Mouse (Mus musculus) olfactory bulb, adult 2 months (tissue): Measurements from ENCODE around the gene Ulk2. TPM values are rescaled to one million over a fixed set of nuclear protein-coding genes. Genes with fewer than 3 reads are reported as not detected.

Experiments used
- H3K27ac ChIP-seq: fragments of 200-500 bp; 2 replicates; pipeline ENCODE4 v1.5.1; 2012; ENCODE audit warnings: low read depth, low read length; ENCODE audit not compliant: insufficient read depth
- H3K4me1 ChIP-seq: fragments of 200-500 bp; 2 replicates; pipeline ENCODE4 v1.6.1; 2012; ENCODE audit warnings: low read length; ENCODE audit not compliant: control insufficient read depth, insufficient read depth
- H3K4me3 ChIP-seq: fragments of 200-500 bp; 2 replicates; pipeline ENCODE4 v1.5.1; 2012; ENCODE audit warnings: mild to moderate bottlenecking, low read depth, low read length, moderate library complexity; ENCODE audit not compliant: insufficient read depth
- CTCF ChIP-seq: fragments of 200-500 bp; IDR thresholded peaks from 2 replicates; pipeline ENCODE4 v1.5.1; 2012; ENCODE audit warnings: low read depth, mild to moderate bottlenecking, low read length, moderate library complexity; ENCODE audit not compliant: insufficient read depth
- POLR2A ChIP-seq: fragments of 200-500 bp; IDR thresholded peaks from 2 replicates; pipeline ENCODE4 v1.6.1; 2012; ENCODE audit warnings: mild to moderate bottlenecking, low read depth, low read length, moderate library complexity; ENCODE audit not compliant: insufficient read depth
- WGBS: fragments of 180-500 bp; shearing (Covaris S2); methylation state at CpG from one replicate; pipeline ENCODE4 v1.1.7; 2018; 5-methylcytosine and 5-hydroxymethylcytosine counted together
- polyA plus RNA-seq: library from polyadenylated mRNA; stranded (reverse); fragments of >200 nt; gene quantifications from 2 replicates; pipeline ENCODE4 v1.2.4, GENCODE M21; 2012; ENCODE audit warnings: low replicate concordance; ENCODE audit not compliant: missing spikeins, insufficient read depth, insufficient read length

The Ulk2 gene
- not detected in 2 replicates for polyA plus RNA-seq

DNA sequence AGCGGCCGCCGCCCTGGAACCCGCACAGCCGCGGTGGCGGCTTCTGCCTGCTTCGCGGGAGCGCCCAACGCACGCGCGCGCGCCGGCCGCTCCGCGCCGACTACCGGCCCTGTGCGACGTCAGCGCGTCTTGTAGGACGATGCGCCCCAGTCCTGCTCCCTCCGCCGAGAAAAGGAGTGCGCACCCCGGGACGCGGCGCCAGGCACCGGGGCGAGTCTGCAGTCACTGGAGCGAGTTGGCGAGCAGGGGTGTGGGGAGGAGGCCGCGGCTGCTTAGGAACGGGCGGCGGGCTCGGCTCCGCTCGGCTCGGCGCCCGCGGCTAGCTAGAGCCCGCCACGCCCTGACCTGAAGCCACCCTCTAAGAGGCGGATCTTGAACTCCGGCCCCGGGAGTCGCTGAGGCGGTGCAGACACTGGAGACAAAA, at the start of gene Ulk2:
TSS of gene Ulk2 (minus strand) at position 86 of the 424 bp plus-strand sequence.
- peak; percentile 100 for TF ChIP-seq POLR2A
- TF ChIP-seq CTCF: no peak
- H3K4me1 ChIP-seq: peaks cover 6% of the 10 kb centered on the region; the same call in 1 of the 2 replicates
- under 1% methylated on average over 58 of the region's 58 CpGs for whole genome bisulfite sequencing
- peak within 1 kb of the TSS; percentile 91 for H3K4me3 ChIP-seq
- peak within 1 kb of the TSS; percentile 78 for H3K27ac ChIP-seq

DNA sequence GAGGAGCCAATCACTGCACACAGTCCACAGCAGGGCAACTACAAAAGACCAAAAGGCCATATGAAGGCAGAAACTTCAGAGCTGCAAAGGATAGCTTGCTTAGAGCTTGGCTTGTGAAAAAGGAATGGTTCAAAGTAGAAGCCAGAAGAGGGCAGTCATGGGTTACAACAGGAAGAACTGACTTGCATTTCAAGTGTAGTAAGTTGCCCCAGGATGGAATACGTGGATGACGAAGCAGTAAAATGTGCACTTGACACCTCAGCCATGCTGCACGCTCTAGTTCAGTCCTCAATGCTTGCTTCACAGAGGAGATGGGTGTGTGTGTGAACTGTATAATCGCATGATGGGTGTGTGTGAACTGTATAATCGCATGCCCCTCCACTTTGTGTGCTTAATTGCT, 27.3 kb upstream of the Ulk2 start:
- 59% methylated on average over 5 of the region's 5 CpGs for WGBS
- no peaks in the 10 kb centered on the region; the same call in 1 of the 2 replicates for H3K4me1 ChIP-seq
- H3K27ac ChIP-seq: no peak overlapping the region
- H3K4me3 ChIP-seq: no peak overlapping the region
- no peak for TF ChIP-seq POLR2A
- TF ChIP-seq CTCF: no peak

GRCm38 (mm10) chr11:61879921-61880320, 25.0 kb upstream of the Ulk2 start:
- H3K4me3 ChIP-seq: no peak overlapping the region
- no peaks in the 10 kb centered on the region for H3K4me1 ChIP-seq
- H3K27ac ChIP-seq: no peak overlapping the region
- TF ChIP-seq CTCF (no peak), POLR2A (no peak)

GRCm38 (mm10) chr11:61871881-61872280, 17.0 kb upstream of the Ulk2 start:
- TF ChIP-seq CTCF (no peak), POLR2A (no peak)
- no peak overlapping the region for H3K4me3 ChIP-seq
- H3K4me1 ChIP-seq: no peaks in the 10 kb centered on the region
- 72% methylated on average over 5 of the region's 5 CpGs for WGBS
- H3K27ac ChIP-seq: no peak overlapping the region

DNA sequence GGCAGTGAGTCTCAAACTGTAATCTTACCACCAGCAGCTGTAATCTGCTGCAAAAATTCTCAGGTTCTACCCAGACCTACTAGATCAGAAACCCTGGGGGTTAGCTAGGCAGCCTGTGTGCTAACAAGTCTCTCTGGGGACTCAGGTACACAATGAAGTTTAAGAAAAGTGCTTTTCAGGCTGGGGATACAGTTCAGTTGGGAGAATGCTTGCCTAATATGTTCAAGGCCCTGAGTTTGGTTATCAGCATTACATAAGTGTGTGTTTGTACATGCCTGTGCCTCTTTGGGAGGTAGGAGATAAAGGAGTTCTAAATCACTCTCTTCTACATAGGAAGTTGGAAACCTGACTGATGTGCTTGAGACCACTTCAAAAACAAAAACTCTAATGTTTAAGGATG, 12.0 kb upstream of the Ulk2 start:
- no peaks in the 10 kb centered on the region for H3K4me1 ChIP-seq
- H3K4me3 ChIP-seq: no peak overlapping the region
- TF ChIP-seq POLR2A (no peak), CTCF (no peak)
- no peak overlapping the region for H3K27ac ChIP-seq

DNA sequence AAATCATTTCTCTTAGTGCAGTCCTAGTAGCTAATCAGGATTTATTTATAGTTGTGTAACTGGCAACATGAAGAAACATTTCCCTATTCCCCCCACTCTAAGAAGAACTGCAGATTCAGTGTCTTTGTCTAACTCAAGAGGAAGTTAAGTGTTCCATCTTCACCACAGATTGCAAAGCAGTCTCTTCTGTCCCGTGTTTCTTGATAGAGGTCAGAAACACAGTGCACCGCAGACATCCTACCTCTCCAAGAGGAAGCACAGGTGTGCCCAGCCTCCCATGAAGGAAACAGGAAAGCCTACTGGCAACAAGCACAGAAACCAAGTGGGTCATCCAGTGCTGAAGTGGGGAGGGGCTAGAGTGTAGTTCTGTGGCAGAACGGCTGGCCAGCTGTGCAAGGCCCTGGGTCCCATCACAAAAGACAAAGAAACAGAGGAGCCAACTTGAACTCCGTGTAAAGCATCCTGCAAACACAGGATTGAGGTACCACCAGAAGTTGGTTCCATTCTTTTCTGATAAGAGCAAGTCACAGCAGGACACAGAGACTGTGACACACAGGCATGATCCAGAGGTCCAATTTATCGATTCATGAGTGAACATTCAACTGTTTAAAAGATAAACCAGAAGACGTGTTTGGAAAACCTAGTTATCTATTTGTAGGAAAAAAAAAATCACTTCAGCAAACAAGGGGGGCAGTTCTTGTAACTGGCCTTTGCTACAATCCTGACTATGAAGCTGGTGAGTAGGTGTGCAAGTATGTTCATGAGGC, 7.1 kb upstream of the Ulk2 start:
- WGBS: 69% methylated on average over 6 of the region's 6 CpGs
- H3K4me1 ChIP-seq: no peaks in the 10 kb centered on the region
- no peak for TF ChIP-seq CTCF
- TF ChIP-seq POLR2A: no peak
- H3K4me3 ChIP-seq: no peak overlapping the region
- no peak overlapping the region for H3K27ac ChIP-seq

DNA sequence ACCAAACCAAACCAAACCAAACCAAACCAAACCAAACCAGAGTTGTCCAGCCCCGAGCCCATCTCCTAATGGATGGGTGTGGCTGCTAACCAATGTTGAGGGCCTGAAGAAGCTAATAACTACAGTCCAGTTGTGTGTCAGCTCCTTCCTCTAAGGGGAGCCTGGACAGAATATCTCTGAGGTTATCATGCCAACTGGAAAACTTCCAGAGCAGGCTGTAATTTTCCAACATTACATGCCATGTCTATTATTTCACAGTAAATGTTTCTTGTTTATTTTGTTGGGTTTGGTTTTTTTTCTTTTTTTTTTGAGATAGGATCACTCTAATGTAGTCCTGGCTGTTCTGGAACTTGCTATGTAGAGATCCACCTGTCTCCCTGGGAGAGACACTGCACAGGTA, 4.4 kb upstream of the Ulk2 start:
- H3K4me1 ChIP-seq: no peaks in the 10 kb centered on the region
- no peak overlapping the region for H3K4me3 ChIP-seq
- TF ChIP-seq POLR2A: no peak
- no peak for TF ChIP-seq CTCF
- H3K27ac ChIP-seq: no peak overlapping the region
- WGBS: 87% methylated on average over 1 of the region's 1 CpGs

DNA sequence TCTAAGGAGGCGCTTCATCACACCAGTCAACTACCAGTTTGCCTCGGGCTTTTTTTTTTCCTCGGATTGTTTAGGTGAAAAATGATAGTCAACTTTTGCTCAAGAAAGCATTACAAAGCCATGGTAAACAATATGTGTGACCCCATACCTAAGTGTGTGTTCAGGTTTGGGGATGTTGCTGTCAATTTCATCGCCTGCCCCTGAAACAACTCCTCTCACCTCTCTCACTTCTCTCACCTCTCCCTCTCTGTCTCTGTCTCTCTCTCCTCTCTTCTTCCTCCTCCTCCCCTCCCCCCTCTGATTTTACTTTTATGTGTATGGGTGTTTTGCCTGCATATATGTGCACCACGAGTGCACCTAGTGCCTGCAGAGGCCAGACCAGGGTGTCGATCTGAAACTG, 666 bp upstream of the Ulk2 start:
- no peak for TF ChIP-seq CTCF
- no peak for TF ChIP-seq POLR2A
- H3K4me3 ChIP-seq: peak overlapping the region; percentile 91
- peaks cover 6% of the 10 kb centered on the region; the same call in 1 of the 2 replicates for H3K4me1 ChIP-seq
- no peak overlapping the region for H3K27ac ChIP-seq
- WGBS: 34% methylated on average over 6 of the region's 6 CpGs

- Histone ChIP-seq H3K27ac (peak overlapping the region; percentile 74), H3K4me1 (peaks cover 6% of the 10 kb centered on the region; the same call in 1 of the 2 replicates), H3K4me3 (peak overlapping the region; percentile 91)
- TF ChIP-seq CTCF (peak; percentile 28; the same call in 1 of the 2 replicates), POLR2A (peak; percentile 58; the same call in 1 of the 2 replicates)
- WGBS: under 1% methylated on average over 87 of the region's 87 CpGs
These were observed 474 bp downstream of the Ulk2 start for GRCm38 (mm10) chr11:61854211-61854987.
